Mouse (Mus musculus) liver, embryonic 14 days (tissue): Measurements from ENCODE around the gene Bcl2l2. TPM values are rescaled to one million over a fixed set of nuclear protein-coding genes. Genes with fewer than 3 reads are reported as not detected.

ENCODE experiments used
- polyA plus RNA-seq: library from polyadenylated mRNA; depleted of rRNA; stranded (reverse); fragments of >200 nt; gene quantifications from 2 replicates; pipeline ENCODE4 v1.2.3, GENCODE M21; 2012; rRNA removed

The Bcl2l2 gene
- 4.9 and 5.8 TPM in 2 replicates for polyA plus RNA-seq

DNA sequence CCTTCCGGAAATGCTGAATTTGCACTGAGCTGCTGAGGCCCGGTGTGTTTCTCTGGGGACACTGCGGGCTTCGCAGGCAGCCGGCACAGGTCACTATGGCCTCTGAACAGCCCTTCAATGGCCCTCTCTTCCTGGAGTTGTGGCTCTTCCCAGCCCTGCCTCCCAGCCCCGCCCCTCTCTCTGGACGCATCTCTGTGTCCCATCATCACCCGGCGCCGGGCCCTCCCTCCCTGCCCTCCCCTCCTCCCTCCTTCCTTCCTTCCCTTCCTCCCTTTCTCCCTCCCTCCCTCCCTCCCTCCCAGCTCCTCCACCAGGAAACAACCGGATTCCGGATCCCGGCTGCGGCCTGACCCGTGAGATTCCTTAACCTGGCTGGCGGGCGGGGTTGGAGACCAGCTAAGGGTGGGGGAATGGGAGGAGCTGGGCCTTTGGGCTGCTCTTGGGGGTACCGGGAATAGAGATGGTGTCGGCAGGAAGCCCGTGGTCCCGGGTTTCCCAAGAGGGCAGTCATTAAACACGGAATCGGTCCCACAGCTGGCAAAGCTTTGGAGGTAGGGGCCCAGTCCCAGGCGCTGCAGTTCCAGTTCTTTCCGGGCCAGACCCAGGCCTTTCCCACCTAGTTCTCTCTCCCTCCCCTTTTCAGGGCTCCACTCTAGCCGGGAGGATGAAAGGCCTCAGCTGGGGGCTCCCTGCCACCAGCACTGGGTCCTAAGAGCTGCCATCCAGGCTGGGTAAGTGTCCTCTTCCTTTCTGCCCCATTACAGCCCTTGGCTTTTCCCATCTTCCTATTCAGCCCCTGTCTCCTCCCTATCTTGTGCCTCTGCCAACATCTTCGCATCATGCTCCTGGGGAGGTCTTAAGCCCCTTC lies at the start of gene Bcl2l2, which contains the start of gene Gm20521:
TSS of gene Bcl2l2 (plus strand) at position 224 of the 868 bp plus-strand sequence.
TSS of gene Gm20521 (plus strand) at position 288 of the 868 bp plus-strand sequence.

DNA sequence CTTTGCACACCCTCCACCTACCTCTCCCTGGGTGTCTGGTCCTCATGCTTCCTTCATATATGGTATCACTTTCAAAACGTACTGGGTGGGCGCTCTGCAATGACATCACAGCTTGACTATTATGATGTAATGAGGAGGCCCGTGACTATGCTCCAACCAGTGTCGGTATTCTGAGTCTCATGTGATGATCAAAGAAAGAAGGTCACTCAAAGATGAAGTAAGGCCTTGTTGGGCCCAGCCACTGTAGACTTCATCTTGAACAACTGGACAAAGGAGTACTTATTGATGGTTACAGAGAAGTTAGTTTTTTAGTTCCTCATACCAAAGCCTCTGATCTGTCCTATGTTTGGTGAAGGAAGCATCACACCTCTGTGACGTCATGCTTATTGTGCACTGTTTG lies 12.3 kb upstream of the Bcl2l2 start, which contains the start of gene Homez:
TSS of gene Homez (minus strand) at position 101 of the 400 bp plus-strand sequence.

DNA sequence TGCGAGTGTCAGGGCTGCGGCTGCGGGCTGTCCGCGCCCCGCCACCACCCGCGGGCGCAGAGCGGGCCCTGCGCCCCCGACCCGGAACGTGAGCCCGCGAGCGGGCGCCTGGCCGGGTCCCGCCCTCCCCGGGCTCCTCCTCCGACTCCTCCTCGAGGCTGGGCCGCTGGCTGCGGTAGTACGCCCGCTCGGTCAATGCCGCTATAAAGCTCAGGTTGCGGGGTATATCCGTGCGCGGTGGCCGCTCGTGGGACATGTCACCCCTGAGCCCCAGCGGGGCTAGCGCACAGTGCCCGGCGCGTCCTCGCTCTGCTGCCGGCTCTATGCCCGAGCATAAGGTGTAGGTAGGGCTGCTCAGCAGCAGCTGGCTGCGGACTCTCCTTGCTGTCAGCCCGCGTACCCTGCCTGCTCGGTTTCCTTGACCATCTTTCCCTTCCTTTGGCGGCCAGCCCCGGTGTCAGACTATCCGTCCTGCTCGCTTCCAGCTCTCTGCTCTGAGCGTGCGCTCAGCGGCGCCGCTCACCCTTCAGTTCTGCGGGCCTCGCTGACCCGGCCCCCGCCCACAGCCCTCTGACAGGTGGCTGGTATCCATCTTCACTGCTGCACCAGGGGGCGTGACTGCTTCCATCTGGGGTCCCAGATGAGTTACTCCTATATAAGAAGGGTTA lies 6.0 kb upstream of the Bcl2l2 start, which contains the start of gene Ppp1r3e:
TSS of gene Ppp1r3e (minus strand) at position 503 of the 668 bp plus-strand sequence.

DNA sequence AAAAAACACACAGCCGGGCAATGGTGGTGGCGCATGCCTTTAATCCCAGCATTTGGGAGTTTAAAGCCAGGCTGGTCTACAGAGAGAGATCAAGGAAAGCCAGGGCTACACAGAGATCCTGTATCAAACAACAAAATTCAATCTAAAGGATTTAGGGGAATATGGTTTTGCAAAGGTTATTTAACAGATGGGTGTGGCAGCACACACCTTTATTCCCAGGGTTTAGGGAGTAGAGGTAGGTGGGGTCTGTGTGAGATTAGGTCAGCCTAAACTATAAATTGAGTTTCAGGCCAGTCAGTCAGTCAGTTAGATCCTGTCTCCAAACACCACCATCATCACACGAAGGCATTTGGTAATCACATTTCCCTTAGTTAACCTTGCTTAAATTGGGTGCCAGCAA lies 9.0 kb downstream of the Bcl2l2 start, which contains the start of gene Pabpn1:
TSS of gene Pabpn1 (plus strand) at position 301 of the 400 bp plus-strand sequence.

DNA sequence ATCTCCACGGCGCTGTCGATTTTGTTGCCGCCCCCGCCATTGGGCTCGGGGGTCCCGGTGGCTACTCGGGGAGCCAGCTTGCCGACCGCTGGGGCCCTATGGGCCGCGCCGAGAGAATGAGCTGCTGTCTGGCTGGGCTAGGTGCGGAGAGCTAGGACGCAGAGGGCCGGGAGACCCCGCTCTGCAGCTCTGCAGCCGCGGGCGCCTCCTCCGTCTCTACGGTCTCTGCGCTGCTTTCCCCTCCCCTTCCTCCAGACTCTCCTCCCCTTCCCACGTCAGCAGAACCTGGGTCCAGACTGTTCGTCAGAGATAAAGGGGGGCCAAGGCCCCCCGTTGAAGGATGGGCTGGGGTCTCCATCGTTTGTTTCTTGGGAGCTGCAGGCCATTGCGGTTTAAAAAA lies 29.7 kb downstream of the Bcl2l2 start, which contains the start of gene Slc22a17:
TSS of gene Slc22a17 (minus strand) at position 247 of the 400 bp plus-strand sequence.

DNA sequence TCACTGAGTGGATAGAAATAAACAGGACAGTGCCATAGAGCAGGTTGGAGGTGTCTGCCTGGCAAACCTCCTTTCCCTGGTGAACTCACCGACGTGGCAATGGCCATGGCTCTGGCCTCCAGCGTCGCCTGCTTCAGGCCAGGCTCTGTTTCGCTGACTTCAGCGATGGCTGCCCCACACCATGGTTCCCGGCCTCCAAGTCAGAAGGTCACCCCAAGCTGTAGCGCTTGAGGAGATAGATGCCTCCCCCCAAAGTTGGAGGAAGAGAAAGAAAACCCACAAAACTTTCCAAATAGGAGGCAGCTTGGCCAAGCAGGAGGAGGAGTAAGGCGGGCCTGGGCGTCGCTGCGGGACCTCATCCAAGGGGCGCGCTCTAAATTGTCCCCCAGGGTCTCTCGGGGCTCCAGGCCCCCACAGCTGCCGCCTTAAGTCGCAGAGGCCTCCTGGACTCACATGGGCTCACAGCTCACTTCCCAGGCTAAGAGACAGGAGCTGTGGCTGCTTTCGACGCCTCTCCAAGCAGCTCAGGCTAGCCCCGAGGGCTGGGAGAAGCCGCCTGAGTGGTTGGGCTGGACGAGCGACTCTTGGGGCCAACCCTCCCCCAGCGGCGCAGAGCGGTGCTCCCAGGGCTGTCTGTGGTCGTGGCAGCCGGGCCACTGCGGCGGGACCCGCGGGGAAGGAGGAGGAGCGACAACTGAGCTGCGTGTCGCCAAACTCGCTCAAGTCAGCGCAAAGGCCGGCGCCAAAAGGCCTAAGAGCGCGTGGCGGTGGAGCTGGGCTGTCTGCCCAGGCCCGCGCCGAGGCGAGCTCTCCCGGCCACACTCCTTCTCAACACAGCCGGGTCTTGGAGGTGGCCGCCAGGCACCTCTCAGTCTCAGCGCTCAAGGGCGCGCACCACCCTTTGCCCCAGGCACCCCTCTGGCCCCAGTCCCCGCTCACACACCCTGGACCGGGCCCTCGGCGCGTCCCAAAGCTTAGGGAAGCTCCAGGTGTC lies 42.5 kb downstream of the Bcl2l2 start, which contains the start of gene Efs:
TSS of gene Efs (minus strand) at position 778 of the 994 bp plus-strand sequence.

DNA sequence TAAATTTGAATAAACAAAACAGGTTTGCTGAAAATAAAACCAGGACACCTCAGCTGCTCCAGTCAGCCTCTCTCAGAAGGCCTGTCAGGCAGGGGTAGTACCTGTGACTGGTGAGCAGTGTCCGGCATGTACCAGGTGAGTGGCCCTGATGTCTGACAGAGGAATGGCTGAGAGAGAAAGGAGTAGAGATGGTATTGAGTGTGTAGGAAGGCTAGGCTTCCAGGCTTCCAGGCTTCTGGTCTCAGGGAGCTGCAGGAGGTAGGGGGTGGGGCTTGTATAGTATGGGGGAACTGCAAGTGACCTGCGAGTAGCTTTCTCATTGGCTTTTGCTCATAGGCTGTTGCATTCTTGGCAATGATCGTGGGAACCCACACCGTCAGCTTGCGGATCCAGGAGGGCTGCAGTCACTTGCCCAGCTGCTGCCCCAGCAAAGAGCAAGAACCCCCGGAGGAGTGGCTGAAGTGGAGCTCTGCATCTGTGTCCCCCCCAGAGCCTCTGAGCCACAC lies 49.5 kb downstream of the Bcl2l2 start, which contains the start of gene Il25:
TSS of gene Il25 (plus strand) at position 51 of the 506 bp plus-strand sequence.

DNA sequence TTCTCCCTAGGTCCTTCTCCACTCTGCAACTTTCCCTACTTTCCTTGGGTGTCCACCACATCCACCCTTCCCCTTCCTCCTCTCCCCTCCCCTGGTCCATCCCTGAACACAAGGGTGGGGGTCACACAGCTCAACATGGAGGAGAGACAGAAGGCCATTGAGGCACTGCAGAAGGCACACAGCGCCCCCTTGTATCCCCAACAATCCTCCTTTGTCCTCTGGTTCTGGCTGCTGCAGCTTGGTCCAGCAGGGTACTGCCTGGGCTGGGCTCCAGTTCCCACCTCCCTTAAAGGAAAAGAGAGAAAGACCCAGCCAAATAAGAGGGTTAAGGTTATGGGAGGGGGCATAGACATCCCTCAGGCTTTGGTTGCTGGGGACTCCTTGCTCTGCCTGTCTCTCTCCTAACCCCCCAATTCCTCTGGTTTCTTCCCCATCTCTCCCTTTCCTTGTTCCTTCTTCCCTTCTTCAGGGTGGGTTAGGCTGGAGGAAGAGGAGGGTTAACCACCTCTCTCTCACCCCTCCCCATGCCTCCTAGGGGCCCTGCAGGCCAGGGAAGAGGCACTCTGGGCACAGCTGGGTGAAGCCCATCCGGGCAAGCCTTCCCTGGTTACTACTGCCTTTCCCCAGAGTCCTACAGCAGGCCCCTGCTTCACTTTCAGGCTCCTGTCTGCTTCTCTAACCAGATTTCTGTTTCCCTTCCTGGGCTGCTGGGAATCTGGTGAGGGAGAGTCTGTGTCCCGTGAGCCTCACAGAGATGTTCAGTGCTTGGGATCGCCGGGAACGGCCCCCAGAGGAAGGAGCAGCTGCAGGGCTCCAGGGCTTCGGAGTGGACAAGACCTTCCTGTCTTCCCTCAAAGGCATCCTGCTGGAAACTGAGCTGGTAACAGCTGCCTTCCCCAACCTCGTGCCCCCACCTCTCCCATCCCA lies 53.0 kb downstream of the Bcl2l2 start, which contains the start of gene Cmtm5:
TSS of gene Cmtm5 (plus strand) at position 358 of the 927 bp plus-strand sequence.

Other genes starting within 250 kb of the Bcl2l2 start
- gene Gm17606, start 242.4 kb upstream of the Bcl2l2 start, polyA plus RNA-seq: not detected in 2 replicates
- gene Cdh24, start 242.0 kb upstream of the Bcl2l2 start, polyA plus RNA-seq: 1.00 and 1.1 TPM in 2 replicates
- 32.7 and 36.7 TPM in 2 replicates for gene 1700123O20Rik, start 197.2 kb upstream of the Bcl2l2 start, polyA plus RNA-seq
- gene Acin1, start 196.4 kb upstream of the Bcl2l2 start, polyA plus RNA-seq: 71.1 and 71.7 TPM in 2 replicates
- 0.05 TPM in 2 replicates for gene Gm29776, start 184.5 kb upstream of the Bcl2l2 start, polyA plus RNA-seq
- gene Cebpe, start 171.2 kb upstream of the Bcl2l2 start, polyA plus RNA-seq: 5.1 and 7.5 TPM in 2 replicates
- 2.9 and 3.6 TPM in 2 replicates for gene Slc7a8, start 101.4 kb upstream of the Bcl2l2 start, polyA plus RNA-seq
- gene Rnf212b, start 69.2 kb upstream of the Bcl2l2 start, polyA plus RNA-seq: not detected in 2 replicates
- gene Homez, start 12.4 kb upstream of the Bcl2l2 start, polyA plus RNA-seq: 1.1 and 1.2 TPM in 2 replicates
- gene Ppp1r3e, start 5.8 kb upstream of the Bcl2l2 start, polyA plus RNA-seq: 2.6 and 3.0 TPM in 2 replicates
- 0.09 and 0.10 TPM in 2 replicates for gene Gm20521, start 64 bp downstream of the Bcl2l2 start, polyA plus RNA-seq
- 115 and 131 TPM in 2 replicates for gene Pabpn1, start 9.1 kb downstream of the Bcl2l2 start, polyA plus RNA-seq
- gene Slc22a17, start 29.8 kb downstream of the Bcl2l2 start, polyA plus RNA-seq: 2.8 and 5.0 TPM in 2 replicates
- gene Efs, start 42.7 kb downstream of the Bcl2l2 start, polyA plus RNA-seq: 0.25 and 0.83 TPM in 2 replicates
- gene Il25, start 49.3 kb downstream of the Bcl2l2 start, polyA plus RNA-seq: not detected in 2 replicates
- 0.12 TPM in 1 of 2 replicates, not detected in the other for gene Cmtm5, start 52.9 kb downstream of the Bcl2l2 start, polyA plus RNA-seq
- 0.02 and 0.20 TPM in 2 replicates for gene Myh6, start 83.5 kb downstream of the Bcl2l2 start, polyA plus RNA-seq
- not detected in 2 replicates for gene Gm17428, start 93.6 kb downstream of the Bcl2l2 start, polyA plus RNA-seq
- 0.07 and 2.9 TPM in 2 replicates for gene Myh7, start 111.2 kb downstream of the Bcl2l2 start, polyA plus RNA-seq
- 32.0 and 34.0 TPM in 2 replicates for gene Ngdn, start 132.1 kb downstream of the Bcl2l2 start, polyA plus RNA-seq
- gene Zfhx2, start 208.9 kb downstream of the Bcl2l2 start, polyA plus RNA-seq: 0.19 and 0.28 TPM in 2 replicates
- gene Thtpa, start 211.4 kb downstream of the Bcl2l2 start, polyA plus RNA-seq: 1.9 and 2.4 TPM in 2 replicates
- gene Ap1g2, start 223.2 kb downstream of the Bcl2l2 start, polyA plus RNA-seq: 12.2 and 14.4 TPM in 2 replicates
- 0.02 and 0.05 TPM in 2 replicates for gene Jph4, start 233.6 kb downstream of the Bcl2l2 start, polyA plus RNA-seq